26 mouse cellular contexts compared by ENCODE assay signal in genomic region chr12:13161051-13161450, GRCm38 (mm10).
"Had no signal": no experiment of that assay in that cellular context is flagged by ENCODE, and none has a peak within 500 bp of the region (broad histone marks: within the 10 kb centered on the region; RNA-seq: fewer than 3 reads in every experiment).

No protein-coding gene starts in this region.

- H3K9me3 ChIP-seq: heart, embryonic 10.5 days; heart, embryonic 12.5 days; hindbrain, embryonic 10.5 days; hindbrain, embryonic 12.5 days; intestine, embryonic 15.5 days; limb, embryonic 10.5 days; limb, embryonic 12.5 days; liver, embryonic 13.5 days; liver, embryonic 15.5 days had no signal

- ATAC-seq: forebrain, embryonic 16.5 days; hindbrain, embryonic 16.5 days; inflammation-experienced regulatory T-cells, adult 6 months; intestine, embryonic 15.5 days; intestine, postnatal 0 days; liver, postnatal 0 days had no signal

- H3K36me3 ChIP-seq: heart, embryonic 10.5 days; heart, embryonic 12.5 days; hindbrain, embryonic 10.5 days; hindbrain, embryonic 12.5 days; intestine, embryonic 15.5 days; limb, embryonic 10.5 days; limb, embryonic 12.5 days; liver, embryonic 13.5 days; liver, embryonic 15.5 days had no signal

- H3K27ac ChIP-seq: gastrocnemius, adult 2 months; heart, embryonic 10.5 days; hindbrain, embryonic 12.5 days; hindbrain, embryonic 14.5 days; intestine, embryonic 15.5 days; layer of hippocampus, adult 2 months; left cerebral cortex, adult 2 months; limb, embryonic 12.5 days; liver, embryonic 13.5 days; liver, embryonic 15.5 days had no signal

- H3K27me3 ChIP-seq: heart, embryonic 12.5 days; intestine, embryonic 15.5 days; liver, embryonic 13.5 days; liver, embryonic 15.5 days had no signal

- DNase-seq: gastrocnemius, adult 2 months; gastrocnemius, postnatal 10 days; gastrocnemius, postnatal 25 days; heart, adult 18-20 months; heart, postnatal 10 days; heart, postnatal 4 days; kidney, postnatal 25 days; liver; liver, embryonic 13.5 days; liver, postnatal 0 days had no signal

- H3K4me1 ChIP-seq: heart, embryonic 10.5 days; heart, embryonic 12.5 days; intestine, embryonic 15.5 days; liver, embryonic 13.5 days; liver, embryonic 15.5 days had no signal

- H3K4me3 ChIP-seq: gastrocnemius, adult 2 months; heart, embryonic 10.5 days; heart, embryonic 12.5 days; hindbrain, embryonic 10.5 days; hindbrain, embryonic 12.5 days; intestine, embryonic 15.5 days; layer of hippocampus, adult 2 months; left cerebral cortex, adult 2 months; limb, embryonic 10.5 days; limb, embryonic 12.5 days; liver, embryonic 13.5 days; liver, embryonic 15.5 days had no signal

- H3K4me2 ChIP-seq: heart, embryonic 12.5 days; hindbrain, embryonic 12.5 days; hindbrain, embryonic 14.5 days; intestine, embryonic 15.5 days; limb, embryonic 12.5 days; liver, embryonic 11.5 days; liver, embryonic 13.5 days; liver, embryonic 15.5 days had no signal

- H3K9ac ChIP-seq: heart, embryonic 12.5 days; hindbrain, embryonic 12.5 days; hindbrain, embryonic 14.5 days; intestine, embryonic 15.5 days; limb, embryonic 12.5 days; liver, embryonic 13.5 days; liver, embryonic 15.5 days; liver, postnatal 0 days had no signal
